Mouse (Mus musculus): Measurements from ENCODE around the gene Gpat2. TPM values are rescaled to one million over a fixed set of nuclear protein-coding genes. Genes with fewer than 3 reads are reported as not detected.

Gene Gpat2
- total RNA-seq, 2 experiments from 2014 or later: 0.29 to 0.37 TPM

- no peak overlapping the region for H3K27ac ChIP-seq
- no peak for TF ChIP-seq CTCF (IDR thresholded peaks at IDR 0.05)
- no peak for DNase-seq (ENCODE audit: extremely low spot score in 1 of 2, low spot score in 2 of 2)
- intact Hi-C loops (cut with DNase I): no loop called here
- H3K4me3 ChIP-seq: no peak overlapping the region
Observed at GRCm38 (mm10) chr2:127449691-127450090, 24.7 kb downstream of the Gpat2 start.

- intact Hi-C loops (cut with DNase I): no loop called here
- no peak overlapping the region for H3K4me3 ChIP-seq
- H3K27ac ChIP-seq: no peak overlapping the region
- no peak for DNase-seq (ENCODE audit: extremely low spot score in 1 of 2, low spot score in 2 of 2)
- no peak for TF ChIP-seq CTCF (IDR thresholded peaks at IDR 0.05)
Observed at GRCm38 (mm10) chr2:127451748-127452147, 26.7 kb downstream of the Gpat2 start.

GRCm38 (mm10) chr2:127453141-127453540 is 28.1 kb downstream of the Gpat2 start:
- no peak for TF ChIP-seq CTCF (IDR thresholded peaks at IDR 0.05)
- no peak for DNase-seq (ENCODE audit: extremely low spot score in 1 of 2, low spot score in 2 of 2)
- H3K4me3 ChIP-seq: no peak overlapping the region
- no peak overlapping the region for H3K27ac ChIP-seq
- intact Hi-C loops (cut with DNase I): no loop called here

- intact Hi-C loops (cut with DNase I): no loop called here
- DNase-seq (ENCODE audit: extremely low spot score in 1 of 2, low spot score in 2 of 2): peak; percentile 64 to 69
- H3K27ac ChIP-seq: no peak overlapping the region
- TF ChIP-seq CTCF (IDR thresholded peaks at IDR 0.05): peak; percentile 97
- no peak overlapping the region for H3K4me3 ChIP-seq
Observed at GRCm38 (mm10) chr2:127453764-127454163, 28.8 kb downstream of the Gpat2 start.

- intact Hi-C loops (cut with DNase I): no loop called here
- Histone ChIP-seq H3K4me3 (no peak overlapping the region), H3K27ac (no peak overlapping the region)
- no peak for DNase-seq (ENCODE audit: extremely low spot score in 1 of 2, low spot score in 2 of 2)
- no peak for TF ChIP-seq CTCF (IDR thresholded peaks at IDR 0.05)
Observed at GRCm38 (mm10) chr2:127459341-127459740, 34.3 kb downstream of the Gpat2 start.

- Histone ChIP-seq H3K4me3 (no peak overlapping the region), H3K27ac (no peak overlapping the region)
- DNase-seq (ENCODE audit: extremely low spot score in 1 of 2, low spot score in 2 of 2): no peak
- TF ChIP-seq CTCF (IDR thresholded peaks at IDR 0.05): no peak
- intact Hi-C loops (cut with DNase I): no loop called here
Observed at GRCm38 (mm10) chr2:127461351-127461750, 36.4 kb downstream of the Gpat2 start.

GRCm38 (mm10) chr2:127462314-127462713 is 37.3 kb downstream of the Gpat2 start:
- intact Hi-C loops (cut with DNase I): loop anchor here (1.0 kb wide), 2 partner anchors 39 to 97 kb away; no protein-coding TSS in a partner anchor
- DNase-seq (ENCODE audit: extremely low spot score in 1 of 2, low spot score in 2 of 2): peak; percentile 53 to 55

GRCm38 (mm10) chr2:127470183-127470582 is 45.2 kb downstream of the Gpat2 start:
- no peak for DNase-seq (ENCODE audit: extremely low spot score in 1 of 2, low spot score in 2 of 2)
- no peak overlapping the region for H3K4me3 ChIP-seq
- no peak overlapping the region for H3K27ac ChIP-seq
- intact Hi-C loops (cut with DNase I): no loop called here
- no peak for TF ChIP-seq CTCF (IDR thresholded peaks at IDR 0.05)

More at GRCm38 (mm10) chr2:127462314-127462713, 37.3 kb downstream of the Gpat2 start:
- TF ChIP-seq CTCF (IDR thresholded peaks at IDR 0.05): peak; percentile 90
- no peak overlapping the region for H3K27ac ChIP-seq
- no peak overlapping the region for H3K4me3 ChIP-seq

- DNase-seq (ENCODE audit: extremely low spot score in 1 of 2, low spot score in 2 of 2): no peak
- Histone ChIP-seq H3K27ac (no peak overlapping the region), H3K4me3 (no peak overlapping the region)
- intact Hi-C loops (cut with DNase I): no loop called here
- no peak for TF ChIP-seq CTCF (IDR thresholded peaks at IDR 0.05)
Observed at GRCm38 (mm10) chr2:127470661-127471060, 45.7 kb downstream of the Gpat2 start.

GRCm38 (mm10) chr2:127471281-127471680 is 46.3 kb downstream of the Gpat2 start:
- intact Hi-C loops (cut with DNase I): no loop called here
- no peak for DNase-seq (ENCODE audit: extremely low spot score in 1 of 2, low spot score in 2 of 2)
- Histone ChIP-seq H3K27ac (no peak overlapping the region), H3K4me3 (no peak overlapping the region)
- TF ChIP-seq CTCF (IDR thresholded peaks at IDR 0.05): no peak

- intact Hi-C loops (cut with DNase I): no loop called here
- TF ChIP-seq CTCF (IDR thresholded peaks at IDR 0.05): no peak
- Histone ChIP-seq H3K4me3 (no peak overlapping the region), H3K27ac (no peak overlapping the region)
- DNase-seq (ENCODE audit: extremely low spot score in 1 of 2, low spot score in 2 of 2): no peak
Observed at GRCm38 (mm10) chr2:127472279-127472678, 47.3 kb downstream of the Gpat2 start.

- DNase-seq (ENCODE audit: extremely low spot score in 1 of 2, low spot score in 2 of 2): peak in 1 of 2 experiments; percentile 34
- Histone ChIP-seq H3K4me3 (no peak overlapping the region), H3K27ac (no peak overlapping the region)
- intact Hi-C loops (cut with DNase I): no loop called here
- no peak for TF ChIP-seq CTCF (IDR thresholded peaks at IDR 0.05)
Observed at GRCm38 (mm10) chr2:127479210-127479609, 54.2 kb downstream of the Gpat2 start.

GRCm38 (mm10) chr2:127479763-127480162 is 54.8 kb downstream of the Gpat2 start:
- Histone ChIP-seq H3K27ac (no peak overlapping the region), H3K4me3 (no peak overlapping the region)
- intact Hi-C loops (cut with DNase I): no loop called here
- no peak for DNase-seq (ENCODE audit: extremely low spot score in 1 of 2, low spot score in 2 of 2)
- no peak; the same call in 1 of the 2 replicates for TF ChIP-seq CTCF (IDR thresholded peaks at IDR 0.05)
